34 mouse cellular contexts compared by ENCODE assay signal in the genomic region with DNA sequence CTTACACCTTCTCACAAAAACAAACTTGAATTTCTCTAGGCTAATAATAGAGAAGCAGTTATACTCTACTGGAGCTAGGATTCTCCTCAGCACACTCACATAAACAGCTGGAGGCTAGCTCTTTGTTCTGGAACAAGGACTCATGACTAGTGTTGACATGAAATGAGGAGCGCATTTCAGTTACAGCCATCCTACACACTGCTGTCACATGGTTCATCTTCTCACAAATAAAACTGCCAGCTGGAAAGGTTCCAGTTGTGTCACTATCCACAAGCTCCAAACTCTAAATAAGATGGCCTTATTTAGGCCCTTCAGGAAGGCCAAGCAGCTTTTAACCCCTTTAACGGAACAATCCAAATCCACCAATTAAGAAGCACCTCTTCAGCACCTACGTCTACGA. TPM values are rescaled to one million over a fixed set of nuclear protein-coding genes. Genes with fewer than 3 reads are reported as not detected.
DNase-seq lines count a peak whose midpoint lies in the region; ATAC-seq and TF ChIP-seq lines count a peak whose summit lies in the region.
"Had no signal": no experiment of that assay in that cellular context is flagged by ENCODE, and none has a peak within 500 bp of the region (broad histone marks: within the 10 kb centered on the region; RNA-seq: fewer than 3 reads in every experiment).

No protein-coding gene starts in this region.

- no peaks in the 10 kb centered on the region for H3K4me1 ChIP-seq in lung, postnatal 0 days (ENCODE audit: insufficient read depth, low read depth, low read length)
- no peaks in the 10 kb centered on the region for H3K4me1 ChIP-seq in kidney, adult 2 months (ENCODE audit: control insufficient read depth, insufficient read depth, low read length)
- H3K4me1 ChIP-seq: heart, embryonic 10.5 days; heart, embryonic 15.5 days; hindbrain, embryonic 13.5 days; liver, embryonic 12.5 days; megakaryocyte, embryonic 14.5 days; midbrain, embryonic 13.5 days; neural tube, embryonic 13.5 days had no signal

- no peaks in the 10 kb centered on the region for H3K9me3 ChIP-seq in lung, postnatal 0 days (ENCODE audit: low read length)
- H3K9me3 ChIP-seq: heart, embryonic 10.5 days; heart, embryonic 15.5 days; hindbrain, embryonic 13.5 days; liver, embryonic 12.5 days; midbrain, embryonic 13.5 days; neural tube, embryonic 13.5 days had no signal

- ATAC-seq in lung, postnatal 0 days, result peak; percentile 48; the same call in 1 of the 2 replicates
- ATAC-seq: forebrain, embryonic 14.5 days; intestine, embryonic 16.5 days; liver, embryonic 12.5 days; liver, postnatal 0 days; midbrain, embryonic 13.5 days had no signal

- H3K36me3 ChIP-seq in lung, postnatal 0 days (ENCODE audit: insufficient read depth, low read length), result no peaks in the 10 kb centered on the region
- H3K36me3 ChIP-seq in kidney, adult 2 months (ENCODE audit: control insufficient read depth, insufficient read depth, low read length), result no peaks in the 10 kb centered on the region
- H3K36me3 ChIP-seq: heart, embryonic 10.5 days; heart, embryonic 15.5 days; hindbrain, embryonic 13.5 days; liver, embryonic 12.5 days; midbrain, embryonic 13.5 days; neural tube, embryonic 13.5 days had no signal

- H3K4me2 ChIP-seq in lung, postnatal 0 days (replicated peaks; ENCODE audit: low read depth, low read length), result no peak overlapping the region
- H3K4me2 ChIP-seq: heart, embryonic 15.5 days; hindbrain, embryonic 13.5 days; liver, embryonic 12.5 days; midbrain, embryonic 13.5 days; neural tube, embryonic 13.5 days had no signal

- no peaks in the 10 kb centered on the region for H3K27me3 ChIP-seq in lung, postnatal 0 days (replicated peaks; ENCODE audit: insufficient read depth, low read length)
- H3K27me3 ChIP-seq in kidney, adult 2 months (replicated peaks; ENCODE audit: control insufficient read depth, insufficient read depth, low read length), result no peaks in the 10 kb centered on the region
- H3K27me3 ChIP-seq: heart, embryonic 15.5 days; hindbrain, embryonic 13.5 days; liver, embryonic 12.5 days; megakaryocyte, embryonic 14.5 days; midbrain, embryonic 13.5 days; neural tube, embryonic 13.5 days had no signal

- no peak overlapping the region for H3K9ac ChIP-seq in lung, postnatal 0 days (replicated peaks; ENCODE audit: low read depth)
- H3K9ac ChIP-seq: heart, embryonic 15.5 days; hindbrain, embryonic 13.5 days; liver, embryonic 12.5 days; liver, postnatal 0 days; midbrain, embryonic 13.5 days; neural tube, embryonic 13.5 days had no signal

- 63% methylated on average over 4 of the region's 4 CpGs for WGBS in lung, postnatal 0 days
- WGBS in kidney, adult 2 months, result 77% methylated on average over 4 of the region's 4 CpGs

- peak; percentile 0 for DNase-seq in layer of hippocampus, adult 9-10 months (ENCODE audit: low spot score)
- no peak for DNase-seq in layer of hippocampus, postnatal 25 days (ENCODE audit: extremely low spot score in 1 of 2, low spot score in 1 of 2)
- DNase-seq in lung, postnatal 0 days (ENCODE audit: low spot score), result peak; percentile 25
- no peak for DNase-seq in lung, adult 18-20 months
- DNase-seq in lung, postnatal 10 days, result peak; percentile 73
- DNase-seq in cerebellum, postnatal 25 days, result no peak
- DNase-seq in kidney, adult 2 months, result no peak
- DNase-seq: adrenal gland, postnatal 25 days; B cell, adult 2 months; cerebellum, adult 8-10 months; cerebellum, postnatal 36 days; gastrocnemius, postnatal 14 days; heart, adult 11 months; heart, postnatal 36 days; kidney, postnatal 25 days; left cerebral cortex, postnatal 4 days; liver, postnatal 0 days; right cerebral cortex, postnatal 25 days; thymus, adult 18-20 months; thymus, postnatal 25 days had no signal

- H3K27ac ChIP-seq in lung, postnatal 0 days (ENCODE audit: low read length), result no peak overlapping the region
- no peak overlapping the region for H3K27ac ChIP-seq in kidney, adult 2 months (ENCODE audit: insufficient read depth, low read depth, low read length)
- H3K27ac ChIP-seq: heart, embryonic 10.5 days; heart, embryonic 15.5 days; hindbrain, embryonic 13.5 days; liver, embryonic 12.5 days; midbrain, embryonic 13.5 days; neural tube, embryonic 13.5 days had no signal

- TF ChIP-seq EP300 in lung, postnatal 0 days (IDR thresholded peaks at IDR 0.05), result no peak

- H3K4me3 ChIP-seq in lung, postnatal 0 days (ENCODE audit: low read depth, low read length), result no peak overlapping the region
- no peak overlapping the region for H3K4me3 ChIP-seq in kidney, adult 2 months (ENCODE audit: insufficient read depth, low read depth, low read length)
- H3K4me3 ChIP-seq: heart, embryonic 10.5 days; heart, embryonic 15.5 days; hindbrain, embryonic 13.5 days; liver, embryonic 12.5 days; megakaryocyte, embryonic 14.5 days; midbrain, embryonic 13.5 days; neural tube, embryonic 13.5 days had no signal

- TF ChIP-seq POLR2A in kidney, adult 2 months (IDR thresholded peaks at IDR 0.05; ENCODE audit: low read depth, low read length), result no peak

- TF ChIP-seq CTCF in lung, postnatal 0 days (IDR thresholded peaks at IDR 0.05), result no peak
- no peak for TF ChIP-seq CTCF in kidney, adult 2 months (conservative IDR thresholded peaks at IDR 0.05; ENCODE audit: insufficient read depth, insufficient read length, low read depth, low read length)

RNA-seq across cellular contexts. Expression of a gene that starts 16.2 kb away (rescaled TPM):
- not detected for total RNA-seq in layer of hippocampus, postnatal 25 days (2021)
- polyA plus RNA-seq in lung, postnatal 0 days (2015; fragmentation: Nextera tagmentation; extraction: Ambion mirVana), result not detected in 2 replicates
- not detected in 2 replicates for polyA plus RNA-seq in kidney, adult 2 months (2012; rRNA removed)
- total RNA-seq: adrenal gland, adult 18-20 months; adrenal gland, postnatal 25 days; gastrocnemius, postnatal 14 days; heart, postnatal 36 days; layer of hippocampus, postnatal 14 days; left cerebral cortex, postnatal 4 days had no signal
- polyA plus RNA-seq: embryonic facial prominence, embryonic 11.5 days; forebrain, embryonic 14.5 days; heart, embryonic 10.5 days; heart, embryonic 15.5 days; hindbrain, embryonic 13.5 days; intestine, embryonic 16.5 days; kidney, embryonic 14.5 days; liver, embryonic 12.5 days; liver, postnatal 0 days; midbrain, embryonic 13.5 days; neural tube, embryonic 13.5 days; stomach, embryonic 16.5 days had no signal

RNA-seq across cellular contexts. Expression of a gene that starts 36.3 kb away (rescaled TPM):
- total RNA-seq in layer of hippocampus, postnatal 25 days (2021), result not detected
- not detected in 2 replicates for polyA plus RNA-seq in lung, postnatal 0 days (2015; fragmentation: Nextera tagmentation; extraction: Ambion mirVana)
- not detected in 2 replicates for polyA plus RNA-seq in kidney, adult 2 months (2012; rRNA removed)
- total RNA-seq: adrenal gland, adult 18-20 months; adrenal gland, postnatal 25 days; gastrocnemius, postnatal 14 days; heart, postnatal 36 days; layer of hippocampus, postnatal 14 days; left cerebral cortex, postnatal 4 days had no signal
- polyA plus RNA-seq: embryonic facial prominence, embryonic 11.5 days; forebrain, embryonic 14.5 days; heart, embryonic 10.5 days; heart, embryonic 15.5 days; hindbrain, embryonic 13.5 days; intestine, embryonic 16.5 days; kidney, embryonic 14.5 days; liver, embryonic 12.5 days; liver, postnatal 0 days; midbrain, embryonic 13.5 days; neural tube, embryonic 13.5 days had no signal

Comparison
In these comparisons a context has a peak if more than half of its experiments do, and no peak if none do; other contexts are left out.
1. DNase-seq: peak in layer of hippocampus, adult 9-10 months (single experiment), lung, postnatal 0 days (single experiment) and lung, postnatal 10 days (single experiment); none in layer of hippocampus, postnatal 25 days (0 of 2), lung, adult 18-20 months (0 of 2), cerebellum, postnatal 25 days (0 of 2) and kidney, adult 2 months (single experiment).